Mouse (Mus musculus): Measurements from ENCODE around the gene Ppm1l. TPM values are rescaled to one million over a fixed set of nuclear protein-coding genes. Genes with fewer than 3 reads are reported as not detected.

The Ppm1l gene
- polyA plus RNA-seq, 1 experiment from 2014 or later, result 6.3 TPM

DNA sequence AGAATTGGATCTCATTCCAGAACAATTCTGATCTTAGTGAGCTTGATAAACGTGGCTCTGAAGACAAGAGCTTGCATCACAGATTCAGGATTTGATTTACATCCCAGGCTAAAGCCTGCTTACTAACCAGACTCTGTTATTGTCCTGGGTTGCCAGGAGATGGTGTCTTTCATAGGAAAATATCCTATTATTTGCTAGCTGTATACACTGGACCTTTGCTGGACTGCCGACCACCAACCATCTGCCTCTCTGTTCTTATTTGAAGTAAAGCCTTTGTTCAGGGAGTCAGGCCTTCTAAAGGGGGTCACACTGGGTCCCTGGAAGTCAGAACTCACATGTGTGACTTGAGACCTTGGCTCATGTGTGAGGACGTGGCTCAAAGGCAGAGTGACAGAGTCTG, 111.6 kb downstream of the Ppm1l start:
- Histone ChIP-seq H3K9ac (no peak overlapping the region), H3K4me1 (ENCODE audit: insufficient read depth) (no peaks in the 10 kb centered on the region), H3K4me3 (ENCODE audit: low read depth, low read length) (no peak overlapping the region), H3K4me2 (no peak overlapping the region), H3K27me3 (ENCODE audit: insufficient read depth, low read length) (no peaks in the 10 kb centered on the region), H3K36me3 (ENCODE audit: insufficient read depth) (no peaks in the 10 kb centered on the region), H3K9me3 (ENCODE audit: low read depth, low read length) (no peaks in the 10 kb centered on the region), H3K27ac (ENCODE audit: low read depth) (no peak overlapping the region)
- TF ChIP-seq CTCF (IDR thresholded peaks at IDR 0.05; ENCODE audit: low read depth), result no peak
- DNase-seq, result no peak
- 70% methylated on average over 3 of the region's 3 CpGs for WGBS
- no peak for ATAC-seq (ENCODE audit: insufficient read depth)

DNA sequence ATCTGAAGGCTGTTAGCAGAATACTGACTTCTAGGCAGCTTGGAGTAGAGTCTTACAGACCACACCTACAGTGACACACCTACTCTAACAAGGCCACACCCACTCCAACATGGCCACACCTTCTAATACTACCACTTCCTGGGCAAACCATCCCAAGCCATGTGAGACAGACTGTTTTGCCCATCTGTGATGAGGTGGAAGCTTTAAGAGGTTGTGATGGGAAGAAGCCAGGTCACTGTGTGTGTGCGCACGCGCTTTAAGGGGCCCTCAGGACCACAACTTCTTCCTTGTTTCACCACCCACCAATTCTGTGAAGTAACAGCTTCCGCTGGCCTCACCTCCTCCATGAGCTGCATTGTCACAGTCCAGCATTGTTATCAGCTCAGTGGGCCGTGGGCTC, 112.7 kb downstream of the Ppm1l start:
- ATAC-seq (ENCODE audit: insufficient read depth), result no peak
- TF ChIP-seq CTCF (IDR thresholded peaks at IDR 0.05; ENCODE audit: low read depth), result no peak
- no peaks in the 10 kb centered on the region for H3K27me3 ChIP-seq (ENCODE audit: insufficient read depth, low read length)
- H3K4me2 ChIP-seq, result no peak overlapping the region
- no peaks in the 10 kb centered on the region for H3K9me3 ChIP-seq (ENCODE audit: low read depth, low read length)
- H3K9ac ChIP-seq, result no peak overlapping the region
- no peaks in the 10 kb centered on the region for H3K4me1 ChIP-seq (ENCODE audit: insufficient read depth)
- no peak overlapping the region for H3K27ac ChIP-seq (ENCODE audit: low read depth)
- H3K4me3 ChIP-seq (ENCODE audit: low read depth, low read length), result no peak overlapping the region
- 90% methylated on average over 5 of the region's 5 CpGs for WGBS
- no peak for DNase-seq
- no peaks in the 10 kb centered on the region for H3K36me3 ChIP-seq (ENCODE audit: insufficient read depth)

DNA sequence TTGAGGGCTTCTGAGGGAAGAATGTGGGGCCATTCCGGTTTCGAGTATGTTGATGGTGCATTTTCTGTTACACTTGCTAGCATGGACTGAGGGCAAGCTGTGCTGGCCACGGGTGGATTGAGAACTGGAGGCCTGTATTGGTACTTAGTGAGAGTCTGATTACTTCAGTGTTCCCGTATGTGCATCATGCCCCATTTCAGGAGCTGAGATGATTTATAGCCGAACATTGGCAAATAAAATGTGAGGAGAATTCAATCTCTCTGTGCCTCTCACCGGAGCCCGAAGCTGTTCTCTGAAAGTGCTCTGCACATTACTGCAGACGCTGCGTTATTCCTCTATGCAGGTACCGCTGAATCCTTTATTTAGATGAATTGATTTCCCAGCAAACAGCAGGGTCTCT, 116.9 kb downstream of the Ppm1l start:
- Histone ChIP-seq H3K4me1 (ENCODE audit: insufficient read depth) (no peaks in the 10 kb centered on the region), H3K4me3 (ENCODE audit: low read depth, low read length) (no peak overlapping the region), H3K36me3 (ENCODE audit: insufficient read depth) (no peaks in the 10 kb centered on the region), H3K27me3 (ENCODE audit: insufficient read depth, low read length) (no peaks in the 10 kb centered on the region), H3K9ac (no peak overlapping the region), H3K27ac (ENCODE audit: low read depth) (no peak overlapping the region), H3K4me2 (no peak overlapping the region), H3K9me3 (ENCODE audit: low read depth, low read length) (no peaks in the 10 kb centered on the region)
- no peak for ATAC-seq (ENCODE audit: insufficient read depth)
- no peak for DNase-seq
- no peak for TF ChIP-seq CTCF (IDR thresholded peaks at IDR 0.05; ENCODE audit: low read depth)
- 85% methylated on average over 10 of the region's 10 CpGs for WGBS

GRCm38 (mm10) chr3:69438773-69439514, 122.3 kb downstream of the Ppm1l start:
- no peak for TF ChIP-seq CTCF (IDR thresholded peaks at IDR 0.05; ENCODE audit: low read depth)
- WGBS, result 63% methylated on average over 12 of the region's 12 CpGs
- no peak overlapping the region for H3K4me3 ChIP-seq (ENCODE audit: low read depth, low read length)
- H3K9me3 ChIP-seq (ENCODE audit: low read depth, low read length), result no peaks in the 10 kb centered on the region
- DNase-seq (no peak), ATAC-seq (ENCODE audit: insufficient read depth) (no peak)
- H3K9ac ChIP-seq, result no peak overlapping the region
- no peaks in the 10 kb centered on the region for H3K36me3 ChIP-seq (ENCODE audit: insufficient read depth)
- H3K4me2 ChIP-seq, result no peak overlapping the region
- H3K27me3 ChIP-seq (ENCODE audit: insufficient read depth, low read length), result no peaks in the 10 kb centered on the region
- no peak overlapping the region for H3K27ac ChIP-seq (ENCODE audit: low read depth)
- H3K4me1 ChIP-seq (ENCODE audit: insufficient read depth), result no peaks in the 10 kb centered on the region

GRCm38 (mm10) chr3:69440761-69441160, 124.1 kb downstream of the Ppm1l start:
- ATAC-seq (ENCODE audit: insufficient read depth), result no peak
- Histone ChIP-seq H3K9ac (no peak overlapping the region), H3K9me3 (ENCODE audit: low read depth, low read length) (no peaks in the 10 kb centered on the region), H3K27ac (ENCODE audit: low read depth) (no peak overlapping the region), H3K4me1 (ENCODE audit: insufficient read depth) (no peaks in the 10 kb centered on the region), H3K4me3 (ENCODE audit: low read depth, low read length) (no peak overlapping the region), H3K4me2 (no peak overlapping the region), H3K36me3 (ENCODE audit: insufficient read depth) (no peaks in the 10 kb centered on the region), H3K27me3 (ENCODE audit: insufficient read depth, low read length) (no peaks in the 10 kb centered on the region)
- TF ChIP-seq CTCF (IDR thresholded peaks at IDR 0.05; ENCODE audit: low read depth), result no peak
- 64% methylated on average over 5 of the region's 5 CpGs for WGBS
- DNase-seq, result no peak

GRCm38 (mm10) chr3:69446989-69447388, 130.3 kb downstream of the Ppm1l start:
- TF ChIP-seq CTCF (IDR thresholded peaks at IDR 0.05; ENCODE audit: low read depth), result no peak
- Histone ChIP-seq H3K9ac (no peak overlapping the region), H3K4me3 (ENCODE audit: low read depth, low read length) (no peak overlapping the region), H3K27ac (ENCODE audit: low read depth) (peak overlapping the region; percentile 24; the same call in 1 of the 2 replicates), H3K9me3 (ENCODE audit: low read depth, low read length) (no peaks in the 10 kb centered on the region), H3K27me3 (ENCODE audit: insufficient read depth, low read length) (no peaks in the 10 kb centered on the region), H3K4me2 (no peak overlapping the region), H3K36me3 (ENCODE audit: insufficient read depth) (no peaks in the 10 kb centered on the region), H3K4me1 (ENCODE audit: insufficient read depth) (no peaks in the 10 kb centered on the region)
- DNase-seq, result no peak
- WGBS, result 63% methylated on average over 5 of the region's 5 CpGs
- ATAC-seq (ENCODE audit: insufficient read depth), result no peak

DNA sequence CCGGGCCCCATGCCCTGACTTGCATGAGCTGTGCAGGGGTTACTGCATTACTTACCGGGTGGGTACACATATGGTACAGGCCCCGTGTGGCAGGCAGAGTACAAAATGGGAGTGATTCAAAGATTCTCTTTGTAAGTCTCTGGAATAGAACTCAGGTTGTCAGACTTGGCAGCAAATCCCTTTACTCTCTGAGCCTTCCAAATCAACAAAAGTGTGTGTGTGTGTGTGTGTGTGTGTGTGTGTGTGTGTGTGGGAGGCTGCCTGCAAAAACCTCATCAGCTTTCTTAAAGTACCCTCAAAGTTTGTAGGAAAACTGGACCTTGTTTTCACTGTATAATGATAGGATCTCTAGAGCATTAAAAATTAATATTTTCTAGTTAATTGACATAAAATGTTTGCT, 132.4 kb downstream of the Ppm1l start:
- Histone ChIP-seq H3K4me1 (ENCODE audit: insufficient read depth) (no peaks in the 10 kb centered on the region), H3K9ac (no peak overlapping the region), H3K4me2 (no peak overlapping the region), H3K4me3 (ENCODE audit: low read depth, low read length) (no peak overlapping the region), H3K9me3 (ENCODE audit: low read depth, low read length) (no peaks in the 10 kb centered on the region), H3K36me3 (ENCODE audit: insufficient read depth) (no peaks in the 10 kb centered on the region), H3K27ac (ENCODE audit: low read depth) (no peak overlapping the region), H3K27me3 (ENCODE audit: insufficient read depth, low read length) (no peaks in the 10 kb centered on the region)
- no peak for TF ChIP-seq CTCF (IDR thresholded peaks at IDR 0.05; ENCODE audit: low read depth)
- ATAC-seq (ENCODE audit: insufficient read depth) (no peak), DNase-seq (no peak)
- WGBS, result 76% methylated on average over 3 of the region's 3 CpGs

Measured in lung, embryonic 14.5 days (tissue).